Mouse (Mus musculus) 416B (cell line): ENCODE results near the gene Luzp2.

Experiments
- DNase-seq: peaks from one replicate; pipeline ENCODE4 v3.0.0; 2011; ENCODE audit warnings: low read depth

Gene Luzp2

GRCm38 (mm10) chr7:54835372-54835851, at the start of gene Luzp2:
Gene Luzp2, plus strand, starts transcription at chr7:54835498.
- DNase-seq: no peak

DNA sequence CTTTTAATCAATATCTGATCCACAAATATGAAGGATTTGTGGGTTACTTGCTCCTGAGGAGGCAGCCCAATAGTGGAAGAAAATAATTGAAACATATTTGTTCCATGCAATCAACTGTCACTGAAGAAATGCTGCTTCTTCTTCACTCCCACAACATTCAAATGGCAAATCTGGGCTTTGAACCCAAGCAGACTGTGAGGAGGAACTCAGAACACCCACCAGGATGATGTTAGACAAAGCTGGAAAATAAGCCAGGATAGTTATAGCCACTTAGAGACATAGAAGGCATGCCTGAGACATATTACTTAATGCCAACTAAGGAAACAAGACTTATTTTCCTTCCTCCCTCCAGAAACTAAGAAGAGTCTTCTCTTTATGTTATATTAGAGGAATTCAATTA, 47.8 kb upstream of the Luzp2 start:
- no peak for DNase-seq

DNA sequence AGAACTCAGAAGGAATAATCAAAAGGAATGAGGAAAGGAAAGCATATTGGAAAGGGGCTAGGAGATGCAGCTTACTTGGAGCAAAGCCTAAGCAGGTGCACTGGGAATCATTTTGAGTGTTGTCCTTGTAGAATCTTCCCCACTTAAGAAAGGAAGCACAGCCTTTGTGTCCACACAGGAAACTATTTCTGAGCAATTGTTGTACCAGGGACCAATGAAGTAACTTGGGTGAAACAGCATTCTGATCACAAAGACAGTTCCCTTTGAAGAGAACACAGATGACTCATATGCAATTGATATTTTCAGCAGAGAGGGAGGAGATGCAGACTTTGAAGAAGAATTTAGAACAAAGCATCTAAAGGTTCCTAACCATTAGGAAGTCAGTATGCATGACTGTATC, 16.7 kb upstream of the Luzp2 start:
- DNase-seq: peak; percentile 9

DNA sequence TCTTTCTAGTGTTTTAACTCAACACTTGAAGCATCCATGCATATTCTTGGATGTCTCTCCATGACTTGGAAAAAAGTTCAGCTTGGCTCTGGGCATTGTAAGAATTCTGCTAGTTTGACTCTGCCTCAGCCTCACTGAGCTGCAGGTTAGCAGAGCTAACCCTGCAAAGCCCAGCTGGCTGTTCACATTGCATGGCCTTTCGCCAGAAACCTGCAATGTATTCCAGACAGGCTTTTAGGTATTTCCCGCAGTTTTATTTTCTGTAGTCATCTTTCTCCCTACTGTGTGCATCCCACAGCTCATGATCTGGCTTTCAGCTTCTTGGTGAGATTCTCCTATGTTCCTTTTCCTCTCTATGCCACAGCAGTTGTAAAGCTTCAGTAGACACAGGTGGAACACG, 6.5 kb upstream of the Luzp2 start:
- DNase-seq: no peak

DNA sequence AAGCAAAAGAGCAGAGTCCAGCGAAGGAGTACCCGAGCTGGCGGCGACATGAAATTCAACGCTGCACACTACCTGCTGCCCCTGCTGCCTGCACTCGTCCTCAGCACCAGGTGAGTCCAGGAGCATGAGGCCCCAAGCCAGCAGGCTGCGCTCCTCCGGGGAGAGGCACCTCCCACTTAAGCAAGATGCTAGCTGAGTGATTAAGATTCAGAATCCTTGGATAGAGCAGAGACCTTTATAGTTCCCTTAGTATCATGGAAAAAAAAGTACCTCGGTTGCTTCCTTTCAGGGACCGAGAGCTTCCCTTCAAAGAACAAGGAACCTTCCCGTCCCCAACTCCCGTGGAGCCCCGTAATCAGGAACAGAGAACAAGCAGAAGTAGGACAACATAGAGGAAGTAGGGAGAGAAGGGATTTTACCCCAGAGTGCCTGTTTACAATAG, 634 bp downstream of the Luzp2 start:
- no peak for DNase-seq

- DNase-seq: no peak
Observed at GRCm38 (mm10) chr7:54836437-54836836, 1.1 kb downstream of the Luzp2 start.

GRCm38 (mm10) chr7:54842807-54843335, 7.6 kb downstream of the Luzp2 start:
- DNase-seq: no peak

GRCm38 (mm10) chr7:54845875-54846691, 10.8 kb downstream of the Luzp2 start:
- DNase-seq: peak; percentile 72

GRCm38 (mm10) chr7:54846692-54847020, 11.4 kb downstream of the Luzp2 start:
- no peak for DNase-seq

- DNase-seq: no peak
Observed at GRCm38 (mm10) chr7:54852860-54853259, 17.6 kb downstream of the Luzp2 start.

DNA sequence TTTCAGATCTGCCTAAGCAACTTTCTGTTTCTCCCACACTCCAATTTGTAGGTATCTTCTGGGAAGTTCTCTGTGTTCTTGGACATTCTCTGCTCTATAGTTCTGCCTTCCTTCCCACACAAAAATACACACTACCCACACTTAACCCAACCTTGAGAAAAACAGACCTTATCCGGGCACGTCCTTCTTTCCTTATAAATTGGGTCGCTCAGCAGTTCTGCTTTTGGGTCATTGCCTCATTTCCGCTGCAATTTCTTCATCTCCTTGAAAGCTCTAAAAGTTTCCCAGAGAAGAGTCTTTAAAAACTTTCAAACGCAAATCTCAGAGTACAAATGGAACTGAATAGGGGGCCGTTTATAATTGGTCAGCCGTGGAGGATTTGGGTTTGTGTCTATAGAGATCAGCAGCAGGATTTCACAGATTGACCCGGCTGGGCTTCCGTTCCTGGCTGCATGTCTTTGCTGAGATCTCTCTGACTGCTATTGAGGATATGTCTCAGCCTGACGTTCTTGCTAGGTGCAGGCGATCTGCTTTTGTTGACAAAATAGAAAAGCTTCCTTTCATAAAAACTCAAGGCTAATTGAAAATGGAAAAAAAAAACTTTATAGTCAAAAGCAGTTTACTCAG, 26.0 kb downstream of the Luzp2 start:
- DNase-seq: peak; percentile 24

DNA sequence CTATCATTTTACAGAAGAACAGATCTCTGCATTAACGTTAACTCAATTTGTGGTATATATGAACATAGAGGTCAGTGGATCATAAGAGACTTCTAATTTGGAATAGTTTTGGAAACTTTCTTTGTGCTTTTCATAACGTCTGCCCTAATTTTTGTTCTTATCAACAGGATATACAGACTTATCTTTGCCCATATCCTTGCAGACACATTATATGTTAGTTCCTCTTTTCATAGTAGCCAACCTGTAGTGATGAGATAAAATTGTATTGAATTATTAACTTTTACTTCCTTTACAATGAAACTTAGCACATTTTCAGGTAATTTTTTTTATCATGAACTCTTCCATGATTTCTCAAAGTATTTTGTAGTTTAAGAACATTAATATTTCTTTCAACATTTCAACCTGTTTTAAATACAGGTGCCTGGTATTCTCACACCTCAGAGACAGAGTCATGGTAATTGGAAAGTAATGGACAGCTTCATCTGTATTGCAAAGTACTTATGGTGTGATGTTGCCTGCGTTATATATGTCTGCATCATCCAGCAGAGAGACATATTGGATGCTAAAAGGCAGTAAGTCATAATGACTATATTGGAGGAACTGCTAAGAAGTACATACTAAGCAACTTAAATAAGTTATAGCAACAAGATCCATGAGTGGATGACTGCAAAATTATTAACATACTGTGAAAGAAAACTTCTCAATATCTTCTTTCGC, 43.8 kb downstream of the Luzp2 start:
- DNase-seq: peak; percentile 92

DNA sequence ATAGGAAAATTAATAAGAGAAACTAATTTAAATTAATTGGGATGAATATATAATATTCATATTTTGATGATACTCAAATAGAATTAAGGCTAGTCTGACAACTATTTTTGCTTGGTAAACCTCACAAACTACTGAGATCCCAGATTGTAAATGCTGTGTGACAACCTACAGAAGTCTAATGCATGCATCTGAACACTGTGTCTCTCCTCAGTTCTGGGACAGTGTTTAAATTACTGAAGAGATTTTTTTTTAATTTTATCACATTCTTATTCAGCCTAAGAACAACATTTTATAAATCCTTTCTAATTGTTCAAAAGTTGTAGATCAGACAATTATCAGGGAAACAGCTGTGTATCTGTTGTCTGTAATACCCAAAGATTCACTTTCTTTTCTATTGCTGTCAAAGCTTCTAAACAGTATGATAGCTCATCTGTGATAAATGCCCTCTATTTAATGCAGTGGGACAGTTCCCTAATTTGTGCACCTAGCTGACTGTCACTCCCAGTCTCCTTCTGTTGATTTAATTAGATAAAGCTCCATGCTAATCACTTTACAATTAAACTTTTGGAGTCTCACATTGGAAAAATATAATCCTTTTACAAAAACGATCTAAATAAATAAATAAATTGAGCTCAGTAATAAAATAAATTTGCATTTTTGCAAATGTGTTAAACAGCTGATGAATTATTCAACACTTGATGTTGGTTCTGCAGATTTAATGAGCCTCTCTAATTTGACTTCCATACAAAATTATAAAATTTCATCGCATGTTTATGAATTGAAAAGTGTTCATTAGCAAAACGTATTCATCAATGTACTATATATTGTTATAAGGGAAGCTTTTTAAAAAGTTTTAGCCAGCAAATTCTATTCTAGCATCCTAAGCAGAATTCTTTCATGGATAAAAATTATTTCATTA, 58.7 kb downstream of the Luzp2 start:
- no peak for DNase-seq

DNA sequence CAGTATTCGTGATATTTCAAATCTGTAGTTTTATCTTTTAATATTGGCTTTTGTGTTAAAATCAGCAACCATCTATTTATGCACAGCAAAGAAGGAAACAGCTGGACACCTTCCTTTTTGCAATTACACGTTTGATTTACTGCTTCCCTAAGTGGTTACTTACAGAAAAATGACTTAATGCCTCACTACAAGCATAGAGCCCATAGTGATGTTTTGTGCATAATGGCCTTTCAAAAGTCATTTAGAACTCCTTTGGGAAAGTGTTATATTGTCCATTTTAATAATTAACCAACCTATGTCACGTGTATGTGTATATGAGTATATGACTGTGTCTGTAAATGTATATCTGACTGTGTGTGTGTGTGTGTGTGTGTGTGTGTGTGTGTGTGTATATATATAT, 63.3 kb downstream of the Luzp2 start:
- no peak for DNase-seq

DNA sequence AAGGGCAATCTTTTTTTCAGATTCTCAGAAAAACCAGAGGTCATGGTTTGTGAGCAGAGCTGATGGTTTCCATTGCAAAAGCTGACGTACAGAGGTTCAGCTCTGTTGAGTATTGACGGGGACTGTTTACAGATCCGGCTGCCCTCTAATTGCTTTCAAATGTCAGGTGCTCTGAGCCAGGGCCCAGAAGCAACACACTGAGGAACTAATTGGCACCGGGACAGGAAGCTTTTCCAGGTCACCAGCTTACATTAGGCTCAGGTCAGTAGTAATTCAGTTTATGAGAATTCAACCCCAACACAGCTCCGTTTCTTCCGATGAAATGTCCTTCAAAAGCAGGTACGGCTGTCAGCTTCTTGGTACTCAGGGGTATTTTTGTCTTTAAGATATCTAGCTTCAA, 74.7 kb downstream of the Luzp2 start:
- no peak for DNase-seq

DNA sequence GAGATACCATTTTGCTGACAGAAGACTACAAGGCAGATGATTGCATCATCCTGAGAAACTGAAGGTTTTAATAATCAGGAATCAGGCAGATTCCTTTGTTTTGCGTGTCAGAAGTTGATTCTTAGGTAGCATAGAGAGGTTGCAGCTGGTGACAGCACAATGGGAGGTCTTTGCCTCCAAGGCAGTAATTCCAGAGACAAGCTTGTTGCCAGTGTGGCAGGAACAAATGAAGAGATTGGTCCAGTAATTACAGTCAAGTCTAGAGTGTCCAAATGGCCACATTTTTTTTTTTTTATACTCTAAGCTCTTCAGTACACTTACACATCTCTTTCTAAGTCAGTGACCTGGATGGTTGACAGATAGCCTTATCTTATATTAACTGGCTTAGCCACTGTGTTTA, 78.7 kb downstream of the Luzp2 start:
- DNase-seq: no peak

- peak; percentile 91 for DNase-seq
Observed at GRCm38 (mm10) chr7:54921991-54922390, 86.7 kb downstream of the Luzp2 start.

DNA sequence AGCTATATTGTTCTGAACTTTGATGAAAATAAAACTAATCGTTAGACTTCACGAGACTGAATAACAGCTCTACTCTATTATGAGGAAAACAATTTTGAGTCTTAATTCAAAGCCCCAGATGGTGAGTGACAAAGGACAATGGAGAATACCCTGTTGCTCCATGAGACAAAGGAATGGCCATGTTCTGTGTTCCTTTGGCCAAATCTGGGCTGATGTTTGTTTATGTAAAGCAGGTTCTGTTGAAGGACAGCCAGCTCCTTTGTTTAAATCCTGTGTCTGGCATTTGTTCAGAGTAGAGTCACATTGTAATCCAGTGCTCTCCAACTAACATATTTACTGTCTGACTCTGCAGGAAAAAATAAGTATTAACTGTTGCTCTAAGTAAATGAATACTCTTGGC, 121.5 kb downstream of the Luzp2 start:
- no peak for DNase-seq

- no peak for DNase-seq
Observed at GRCm38 (mm10) chr7:54962678-54963077, 127.4 kb downstream of the Luzp2 start.

DNA sequence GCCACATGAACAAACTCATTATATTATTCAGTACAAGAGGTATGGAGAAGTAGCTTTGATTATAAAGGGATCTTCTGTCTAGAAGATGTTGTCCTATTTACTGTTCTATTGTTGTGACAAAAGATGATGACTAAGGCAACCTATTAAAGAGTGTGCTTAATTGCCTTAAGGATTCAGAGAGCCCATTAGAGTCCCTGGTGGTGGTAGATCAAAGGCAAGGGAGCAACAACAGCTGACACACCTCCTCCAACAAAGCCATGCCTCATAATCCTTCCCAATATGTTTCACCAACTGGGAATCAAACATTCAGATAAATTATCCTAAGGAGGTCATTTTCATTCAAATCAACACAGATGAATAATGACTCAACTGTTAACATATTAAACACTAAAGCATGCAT, 142.1 kb downstream of the Luzp2 start:
- DNase-seq: no peak

GRCm38 (mm10) chr7:54980585-54980984, 145.3 kb downstream of the Luzp2 start:
- DNase-seq: no peak

DNA sequence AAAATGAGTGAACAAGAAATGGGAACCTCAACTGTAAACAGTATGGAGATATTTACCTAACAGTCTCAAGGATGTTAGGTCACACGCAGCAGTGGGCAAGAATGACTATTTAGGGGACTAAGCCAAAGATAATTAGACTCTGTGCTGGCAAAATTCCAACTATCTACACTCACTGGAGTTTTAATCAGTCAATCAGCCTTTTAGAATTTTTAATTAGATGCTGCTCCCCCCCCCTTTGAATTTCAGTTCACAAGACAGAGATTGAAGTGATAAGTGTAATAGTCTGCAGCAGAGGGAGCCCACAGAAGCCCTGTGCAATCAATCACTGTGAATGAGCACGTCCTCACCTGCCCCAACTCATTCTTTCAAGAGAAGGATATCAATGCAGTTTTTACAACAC, 165.1 kb downstream of the Luzp2 start:
- DNase-seq: no peak
